Mouse (Mus musculus) heart, embryonic 10.5 days (tissue): ENCODE results near the gene Anapc15. TPM values are rescaled to one million over a fixed set of nuclear protein-coding genes. Genes with fewer than 3 reads are reported as not detected.

Source experiments
- DNase-seq: peaks from one replicate; pipeline ENCODE4 v3.0.0-alpha.2; 2017; ENCODE audit warnings: low spot score
- H3K27ac ChIP-seq: fragments of 300-500 bp; sonication (generic); 2 replicates; pipeline ENCODE4 v1.5.1; 2016; ENCODE audit warnings: mild to moderate bottlenecking
- H3K27me3 ChIP-seq: fragments of 300-500 bp; sonication (generic); 2 replicates; pipeline ENCODE4 v1.6.1; 2016; ENCODE audit warnings: mild to moderate bottlenecking; ENCODE audit not compliant: poor library complexity, insufficient read depth, severe bottlenecking
- H3K36me3 ChIP-seq: fragments of 300-500 bp; sonication (generic); 2 replicates; pipeline ENCODE4 v1.6.1; 2016; ENCODE audit warnings: mild to moderate bottlenecking, moderate library complexity
- H3K4me1 ChIP-seq: fragments of 300-500 bp; sonication (generic); 2 replicates; pipeline ENCODE4 v1.6.1; 2016; ENCODE audit warnings: mild to moderate bottlenecking
- H3K4me3 ChIP-seq: fragments of 300-500 bp; sonication (generic); 2 replicates; pipeline ENCODE4 v1.5.1; 2016; ENCODE audit warnings: mild to moderate bottlenecking, moderate library complexity
- H3K9me3 ChIP-seq: fragments of 300-500 bp; sonication (generic); 2 replicates; pipeline ENCODE4 v1.6.1; 2016; ENCODE audit warnings: mild to moderate bottlenecking, moderate library complexity
- WGBS: fragments of 180-500 bp; shearing (Covaris S2); methylation state at CpG from one replicate; pipeline ENCODE4 v1.1.7; 2016; 5-methylcytosine and 5-hydroxymethylcytosine counted together
- polyA plus RNA-seq: library from polyadenylated mRNA; unstranded; fragments of >200 nt; fragmentation: Nextera tagmentation; extraction: Ambion mirVana; gene quantifications from 2 replicates; pipeline ENCODE4 v1.2.1, GENCODE M21; 2016

Anapc15 gene
- polyA plus RNA-seq, 1 experiment from 2014 or later = 94.3 TPM

GRCm38 (mm10) chr7:101834903-101835302, 28.6 kb upstream of the Anapc15 start:
- 55% methylated on average over 3 of the region's 3 CpGs for WGBS
- Histone ChIP-seq H3K4me3 (peak overlapping the region; percentile 97), H3K4me1 (peaks cover 37% of the 10 kb centered on the region), H3K9me3 (no peaks in the 10 kb centered on the region), H3K27me3 (no peaks in the 10 kb centered on the region), H3K27ac (peak overlapping the region; percentile 62), H3K36me3 (peaks cover 44% of the 10 kb centered on the region)
- no peak for DNase-seq

GRCm38 (mm10) chr7:101835457-101836109, 27.9 kb upstream of the Anapc15 start:
- 45% methylated on average over 5 of the region's 5 CpGs for WGBS
- no peaks in the 10 kb centered on the region for H3K9me3 ChIP-seq

GRCm38 (mm10) chr7:101836271-101837153, 27.0 kb upstream of the Anapc15 start:
- H3K36me3 ChIP-seq = peaks cover 28% of the 10 kb centered on the region
- no peaks in the 10 kb centered on the region for H3K9me3 ChIP-seq
- under 1% methylated on average over 63 of the region's 63 CpGs for WGBS
- peak overlapping the region; percentile 100 for H3K27ac ChIP-seq
- H3K4me1 ChIP-seq = peaks cover 37% of the 10 kb centered on the region
- H3K4me3 ChIP-seq = peak overlapping the region; percentile 97
- no peak for DNase-seq
- no peaks in the 10 kb centered on the region for H3K27me3 ChIP-seq

More at GRCm38 (mm10) chr7:101835457-101836109, 27.9 kb upstream of the Anapc15 start:
- H3K27me3 ChIP-seq = no peaks in the 10 kb centered on the region
- DNase-seq = no peak
- H3K27ac ChIP-seq = peak overlapping the region; percentile 100
- peaks cover 38% of the 10 kb centered on the region for H3K36me3 ChIP-seq
- peaks cover 37% of the 10 kb centered on the region for H3K4me1 ChIP-seq
- H3K4me3 ChIP-seq = peak overlapping the region; percentile 97

- Histone ChIP-seq H3K27ac (peak overlapping the region; percentile 100), H3K4me3 (peak overlapping the region; percentile 97), H3K36me3 (peaks cover 22% of the 10 kb centered on the region), H3K9me3 (no peaks in the 10 kb centered on the region), H3K27me3 (no peaks in the 10 kb centered on the region), H3K4me1 (peaks cover 37% of the 10 kb centered on the region)
- no peak for DNase-seq
- under 1% methylated on average over 20 of the region's 20 CpGs for WGBS
Observed at GRCm38 (mm10) chr7:101837154-101837605, 26.3 kb upstream of the Anapc15 start.

- H3K4me1 ChIP-seq = peaks cover 37% of the 10 kb centered on the region
- DNase-seq = peak; percentile 93
- peak within 1 kb of the TSS; percentile 97 for H3K4me3 ChIP-seq
- H3K9me3 ChIP-seq = no peaks in the 10 kb centered on the region
- peak within 1 kb of the TSS; percentile 100 for H3K27ac ChIP-seq
- H3K27me3 ChIP-seq = no peaks in the 10 kb centered on the region
- H3K36me3 ChIP-seq = peaks cover 15% of the 10 kb centered on the region
- under 1% methylated on average over 64 of the region's 64 CpGs for WGBS
Observed at GRCm38 (mm10) chr7:101837606-101838471, 25.7 kb upstream of the Anapc15 start, which contains the start of gene Inppl1. Gene Inppl1, minus strand, starts transcription at chr7:101838229.

- peaks cover 4% of the 10 kb centered on the region; the same call in 1 of the 2 replicates for H3K4me1 ChIP-seq
- no peaks in the 10 kb centered on the region for H3K9me3 ChIP-seq
- H3K36me3 ChIP-seq = no peaks in the 10 kb centered on the region; the same call in 1 of the 2 replicates
- H3K4me3 ChIP-seq = no peak overlapping the region
- WGBS = 68% methylated on average over 6 of the region's 6 CpGs
- H3K27me3 ChIP-seq = no peaks in the 10 kb centered on the region
- no peak overlapping the region for H3K27ac ChIP-seq
- DNase-seq = no peak
Observed at GRCm38 (mm10) chr7:101844186-101844585, 19.3 kb upstream of the Anapc15 start.

- Histone ChIP-seq H3K27ac (no peak overlapping the region), H3K4me1 (peaks cover 4% of the 10 kb centered on the region; the same call in 1 of the 2 replicates), H3K4me3 (no peak overlapping the region), H3K9me3 (no peaks in the 10 kb centered on the region), H3K36me3 (no peaks in the 10 kb centered on the region), H3K27me3 (no peaks in the 10 kb centered on the region)
- DNase-seq = no peak
- 89% methylated on average over 1 of the region's 1 CpGs for WGBS
Observed at GRCm38 (mm10) chr7:101847934-101848333, 15.6 kb upstream of the Anapc15 start.

GRCm38 (mm10) chr7:101851689-101852088, 11.8 kb upstream of the Anapc15 start:
- no peak overlapping the region for H3K4me3 ChIP-seq
- H3K9me3 ChIP-seq = no peaks in the 10 kb centered on the region
- WGBS = 78% methylated on average over 6 of the region's 6 CpGs
- H3K36me3 ChIP-seq = no peaks in the 10 kb centered on the region
- no peak for DNase-seq
- H3K27me3 ChIP-seq = no peaks in the 10 kb centered on the region
- H3K27ac ChIP-seq = no peak overlapping the region
- H3K4me1 ChIP-seq = no peaks in the 10 kb centered on the region; the same call in 1 of the 2 replicates

- Histone ChIP-seq H3K27me3 (no peaks in the 10 kb centered on the region), H3K4me1 (no peaks in the 10 kb centered on the region; the same call in 1 of the 2 replicates), H3K36me3 (no peaks in the 10 kb centered on the region), H3K4me3 (no peak overlapping the region), H3K27ac (no peak overlapping the region), H3K9me3 (no peaks in the 10 kb centered on the region)
- DNase-seq = no peak
- WGBS = 86% methylated on average over 6 of the region's 6 CpGs
Observed at GRCm38 (mm10) chr7:101852846-101853245, 10.7 kb upstream of the Anapc15 start.

GRCm38 (mm10) chr7:101853816-101854215, 9.7 kb upstream of the Anapc15 start:
- no peaks in the 10 kb centered on the region for H3K9me3 ChIP-seq
- no peaks in the 10 kb centered on the region for H3K27me3 ChIP-seq
- H3K27ac ChIP-seq = no peak overlapping the region
- DNase-seq = no peak
- H3K4me3 ChIP-seq = no peak overlapping the region
- H3K4me1 ChIP-seq = no peaks in the 10 kb centered on the region
- H3K36me3 ChIP-seq = no peaks in the 10 kb centered on the region
- WGBS = 52% methylated on average over 2 of the region's 2 CpGs

- 89% methylated on average over 4 of the region's 4 CpGs for WGBS
- Histone ChIP-seq H3K4me3 (no peak within 1 kb of the TSS), H3K27ac (no peak within 1 kb of the TSS), H3K27me3 (no peaks in the 10 kb centered on the region), H3K4me1 (no peaks in the 10 kb centered on the region), H3K36me3 (no peaks in the 10 kb centered on the region), H3K9me3 (no peaks in the 10 kb centered on the region)
- DNase-seq = no peak
Observed at GRCm38 (mm10) chr7:101857094-101857493, 6.4 kb upstream of the Anapc15 start, which contains the start of gene Folr2. Gene Folr2, minus strand, starts transcription at chr7:101857194.

- no peak overlapping the region for H3K4me3 ChIP-seq
- H3K36me3 ChIP-seq = no peaks in the 10 kb centered on the region
- WGBS = 80% methylated on average over 9 of the region's 9 CpGs
- no peak overlapping the region for H3K27ac ChIP-seq
- no peaks in the 10 kb centered on the region for H3K9me3 ChIP-seq
- no peaks in the 10 kb centered on the region for H3K27me3 ChIP-seq
- H3K4me1 ChIP-seq = no peaks in the 10 kb centered on the region
- no peak for DNase-seq
Observed at GRCm38 (mm10) chr7:101858362-101858761, 5.2 kb upstream of the Anapc15 start.
